ENCODE assay signal across 17 mouse cellular contexts in the genomic region with DNA sequence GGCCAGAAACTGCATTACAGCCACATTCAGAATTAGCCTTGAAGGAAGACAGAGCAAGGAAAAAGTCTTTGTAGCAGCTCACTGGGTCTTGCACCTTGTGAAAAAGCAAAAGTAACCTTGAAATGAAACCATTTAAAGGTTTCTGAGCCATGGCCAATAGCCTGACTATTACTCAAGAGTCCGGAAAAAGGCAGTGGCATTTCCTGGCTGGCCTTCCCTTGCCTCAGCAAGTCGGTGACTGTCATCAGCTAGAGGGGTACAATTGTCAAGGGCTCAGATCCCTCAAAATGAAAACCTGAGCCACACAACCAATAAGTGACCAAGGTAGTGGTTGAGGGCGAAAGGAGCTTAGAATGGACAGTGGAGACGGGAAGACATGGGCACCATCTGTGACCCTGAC. TPM values are rescaled to one million over a fixed set of nuclear protein-coding genes. Genes with fewer than 3 reads are reported as not detected.
DNase-seq lines count a peak whose midpoint lies in the region; ATAC-seq lines count a peak whose summit lies in the region.
"Had no signal": no experiment of that assay in that cellular context is flagged by ENCODE, and none has a peak within 500 bp of the region (broad histone marks: within the 10 kb centered on the region; RNA-seq: fewer than 3 reads in every experiment).

No protein-coding gene starts in this region.

- ATAC-seq in megakaryocyte, adult 5-6 weeks (ENCODE audit: poor library complexity, severe bottlenecking): peak; percentile 52
- ATAC-seq: forebrain, embryonic 15.5 days; intestine, postnatal 0 days; Patski had no signal

- peak; percentile 24 for DNase-seq in adrenal gland, adult 2 months
- DNase-seq in adrenal gland, postnatal 4 days (ENCODE audit: low spot score in 2 of 2): no peak
- peak; percentile 78 for DNase-seq in heart, adult 11 months
- no peak for DNase-seq in heart, adult 9 months (ENCODE audit: low spot score in 2 of 2)
- DNase-seq in left cerebral cortex, adult 11 months (ENCODE audit: low spot score): no peak
- DNase-seq: cerebellum, adult 11-12 months; cerebellum, adult 8-10 months; cerebellum, postnatal 10 days; cerebellum, postnatal 36 days; embryo, embryonic 11 days; gastrocnemius, postnatal 25 days; heart, postnatal 36 days; kidney, adult 2 months had no signal

RNA-seq across cellular contexts. Expression of gene Dcp1a, which starts 54.7 kb away (rescaled TPM):
- total RNA-seq in adrenal gland, adult 2 months (2021): 10 to 100 TPM; 20.6 to 30.1 TPM
- polyA plus RNA-seq in adrenal gland, adult 2 months (2012; rRNA removed): 33.1 and 39.0 TPM in 2 replicates
- 10 to 100 TPM; 29.3 to 35.8 TPM for total RNA-seq in adrenal gland, postnatal 4 days (2021)
- total RNA-seq in megakaryocyte, adult 5-6 weeks (2015): 30.0 and 34.6 TPM in 2 replicates
- 25.7 and 33.0 TPM in 2 replicates for total RNA-seq in megakaryocyte, adult 5-6 weeks (2017)

Comparison
In these comparisons a context has a peak if more than half of its experiments do, and no peak if none do; other contexts are left out.
1. DNase-seq: peak in adrenal gland, adult 2 months (single experiment) and heart, adult 11 months (single experiment); none in adrenal gland, postnatal 4 days (0 of 2), heart, adult 9 months (0 of 2) and left cerebral cortex, adult 11 months (single experiment).